Mouse (Mus musculus) liver, embryonic 14.5 days (tissue): ENCODE data around the gene Pnpo. TPM values are rescaled to one million over a fixed set of nuclear protein-coding genes. Genes with fewer than 3 reads are reported as not detected.

Source experiments
- ATAC-seq: fragments of 200-750 bp; cut with Nextera tagmentation; 2 replicates; pipeline ENCODE4 v1.8.0; 2017; ENCODE audit warnings: moderate number of reproducible peaks, mild to moderate bottlenecking, moderate library complexity; ENCODE audit not compliant: insufficient read depth
- DNase-seq, 3 experiments: peaks; one replicate each; pipeline ENCODE4 v3.0.0-alpha.2; 2012 to 2013; ENCODE audit warnings: low read depth in 3 of 3, low spot score in 3 of 3
- H3K27ac ChIP-seq: fragments of 300-500 bp; sonication (generic); 2 replicates; pipeline ENCODE4 v1.5.1; 2014; ENCODE audit warnings: moderate library complexity, mild to moderate bottlenecking, control low read depth, inconsistent platforms
- H3K27me3 ChIP-seq: fragments of 300-500 bp; sonication (generic); 2 replicates; pipeline ENCODE4 v1.6.1; 2014; ENCODE audit warnings: mild to moderate bottlenecking, low read length, moderate library complexity; ENCODE audit not compliant: control insufficient read depth, insufficient read depth
- H3K36me3 ChIP-seq: fragments of 300-500 bp; sonication (generic); replicated peaks from 2 replicates; pipeline ENCODE4 v1.6.1; 2014; ENCODE audit warnings: low read depth; ENCODE audit not compliant: control insufficient read depth, insufficient read depth
- H3K4me1 ChIP-seq, 2 experiments: fragments of 200-500 bp in 1 of 2; fragments of 300-500 bp in 1 of 2; sonication (generic) in 1 of 2; replicated peaks; 2 replicates each; pipeline ENCODE4 v1.6.1; 2012 to 2014; ENCODE audit warnings: antibody characterized with exemption in 1 of 2, inconsistent platforms in 1 of 2, low read length in 1 of 2; ENCODE audit not compliant: control insufficient read depth in 2 of 2, insufficient read depth in 2 of 2
- H3K4me2 ChIP-seq: fragments of 300-500 bp; sonication (generic); 2 replicates; pipeline ENCODE4 v1.6.1; 2014; ENCODE audit warnings: low read depth, mild to moderate bottlenecking, control low read depth, moderate library complexity
- H3K4me3 ChIP-seq, 2 experiments: fragments of 200-500 bp in 1 of 2; fragments of 300-500 bp in 1 of 2; sonication (generic) in 1 of 2; 2 replicates each; pipeline ENCODE4 v1.5.1; 2012 to 2014; ENCODE audit warnings: low read depth in 2 of 2, low read length in 2 of 2, mild to moderate bottlenecking in 2 of 2, control low read depth in 1 of 2, inconsistent platforms in 1 of 2, moderate library complexity in 1 of 2; ENCODE audit not compliant: insufficient read depth in 1 of 2
- H3K9ac ChIP-seq: fragments of 300-500 bp; sonication (generic); replicated peaks from 2 replicates; pipeline ENCODE4 v1.6.1; 2014; ENCODE audit warnings: mild to moderate bottlenecking, control low read depth, moderate library complexity
- H3K9me3 ChIP-seq: fragments of 300-500 bp; sonication (generic); 2 replicates; pipeline ENCODE4 v1.6.1; 2016; ENCODE audit warnings: low read length, mixed read lengths; ENCODE audit not compliant: control insufficient read depth
- CTCF ChIP-seq: IDR thresholded peaks from 2 replicates; pipeline ENCODE4 v1.5.1; 2016; ENCODE audit warnings: antibody characterized with exemption, low read depth, control low read depth
- EP300 ChIP-seq: IDR thresholded peaks from 2 replicates; pipeline ENCODE4 v1.6.1; 2016; ENCODE audit warnings: antibody characterized with exemption, low read depth
- WGBS: fragments of 180-500 bp; shearing (Covaris S2); extraction: QIAGEN DNeasy Blood & Tissue Kit; methylation state at CpG from one replicate; pipeline ENCODE4 v1.1.7; 2014; ENCODE audit not compliant: insufficient replicate concordance; 5-methylcytosine and 5-hydroxymethylcytosine counted together
- polyA plus RNA-seq, 2 experiments: library from polyadenylated mRNA; depleted of rRNA in 1 of 2; stranded (reverse) in 1 of 2; unstranded in 1 of 2; fragments of >200 nt; fragmentation: Nextera tagmentation in 1 of 2; extraction: Ambion mirVana in 1 of 2; gene quantifications; 2 replicates each; pipeline versions ENCODE4 v1.2.1 to v1.2.3; 2012 to 2014

Gene Pnpo
- polyA plus RNA-seq, 2 experiments, result 355 to 564 TPM

DNA sequence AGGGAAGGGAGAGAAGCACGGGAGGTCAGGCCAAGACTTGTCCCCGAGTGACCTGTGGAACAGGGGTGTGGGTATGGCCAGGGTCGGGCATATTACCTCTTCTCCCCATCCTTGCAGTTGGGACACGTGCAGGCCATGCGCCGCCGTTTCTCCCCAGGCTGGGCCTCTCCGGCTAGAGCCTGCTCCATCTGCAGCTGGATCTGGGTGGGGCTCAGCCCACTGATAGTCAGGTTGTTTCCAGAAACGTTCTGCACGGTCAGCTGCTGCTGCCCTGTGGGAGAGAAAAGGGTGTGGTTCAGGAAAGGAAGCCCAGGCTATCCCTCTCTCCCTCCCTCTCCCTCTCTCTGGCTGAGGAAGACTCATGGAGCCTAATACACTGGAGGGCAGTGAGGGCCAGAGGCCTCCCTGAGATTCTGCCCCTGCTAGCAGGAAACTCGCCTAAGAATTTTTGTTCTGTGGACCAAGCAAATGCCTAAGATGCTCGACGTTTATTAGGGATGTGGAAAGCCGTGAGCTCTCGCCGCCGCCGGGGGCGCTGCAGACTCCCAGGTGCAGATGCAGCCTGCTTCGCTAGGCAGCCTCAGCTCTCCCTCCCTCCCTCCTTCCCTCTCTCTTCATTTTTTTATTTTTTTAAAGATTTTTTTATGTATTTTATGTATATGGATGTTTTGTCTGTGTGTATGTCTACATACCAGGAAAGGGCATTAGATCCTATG, 12.4 kb upstream of the Pnpo start:
- Histone ChIP-seq H3K4me3 (0 out of 4 replicates have a peak overlapping the region, but pooled peaks of 1 of the 2 experiments have one; percentile 23), H3K4me2 (peak overlapping the region; percentile 59), H3K27me3 (no peaks in the 10 kb centered on the region), H3K36me3 (peaks cover 97% of the 10 kb centered on the region), H3K9me3 (no peaks in the 10 kb centered on the region), H3K27ac (peak overlapping the region; percentile 85), H3K9ac (peak overlapping the region; percentile 52), H3K4me1 (peaks cover 32 to 38% of the 10 kb centered on the region in 2 experiments)
- ATAC-seq (peak; percentile 89), DNase-seq (peak; percentile 71 to 80 (median 75))
- WGBS, result 39% methylated on average over 20 of the region's 20 CpGs
- peak; percentile 78 for TF ChIP-seq CTCF
- TF ChIP-seq EP300, result peak; percentile 81

DNA sequence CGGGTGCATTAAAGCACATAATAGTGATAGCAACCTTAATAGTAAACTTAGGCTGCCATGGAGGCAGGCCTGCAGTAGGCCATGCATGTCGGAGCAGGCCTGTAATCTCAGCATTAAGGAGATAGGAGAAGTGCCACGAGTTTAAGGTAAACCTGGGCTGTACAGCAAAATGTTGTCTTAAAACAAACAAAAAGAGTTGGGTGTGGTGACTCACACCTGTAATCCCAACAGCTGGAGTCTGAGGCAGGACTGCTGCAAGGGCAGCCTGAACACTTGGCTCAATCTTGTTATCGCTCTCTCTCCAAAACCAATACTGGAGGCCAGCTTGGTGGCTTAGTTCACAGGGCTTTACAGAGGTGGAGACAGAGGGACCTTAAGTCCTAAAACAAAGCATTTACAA, 11.3 kb upstream of the Pnpo start:
- ATAC-seq (no peak), DNase-seq (no peak)
- Histone ChIP-seq H3K27me3 (no peaks in the 10 kb centered on the region), H3K4me1 (peaks cover 38 to 44% of the 10 kb centered on the region in 2 experiments), H3K36me3 (peaks cover 97% of the 10 kb centered on the region), H3K4me3 (no peak overlapping the region; a peak in 1 of 4 replicates), H3K9ac (peak overlapping the region; percentile 52), H3K9me3 (no peaks in the 10 kb centered on the region; the same call in 1 of the 2 replicates), H3K4me2 (peak overlapping the region; percentile 59), H3K27ac (peak overlapping the region; percentile 85)
- TF ChIP-seq EP300, result no peak
- TF ChIP-seq CTCF, result no peak
- whole genome bisulfite sequencing, result 68% methylated on average over 4 of the region's 4 CpGs

DNA sequence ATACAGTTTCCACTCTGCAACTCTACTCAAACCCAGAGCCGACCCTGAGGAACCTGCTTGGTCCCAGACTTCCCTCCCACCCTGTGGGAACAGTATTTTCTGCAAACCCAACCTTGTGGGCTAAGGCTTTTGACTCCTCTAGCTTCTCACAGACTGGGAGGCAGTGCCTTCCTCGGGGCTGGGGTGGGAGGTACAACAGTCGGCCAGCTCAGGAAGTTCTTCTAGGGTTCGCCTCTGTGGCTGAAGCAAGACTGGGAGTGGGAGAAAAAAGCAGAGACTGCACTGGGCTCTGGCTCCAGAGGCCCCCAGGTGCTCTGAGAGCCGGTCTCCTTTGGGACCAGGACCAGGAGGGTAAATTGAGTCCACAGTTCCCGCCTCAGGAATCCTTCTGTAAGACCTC, 9.1 kb upstream of the Pnpo start:
- H3K36me3 ChIP-seq, result peaks cover 97% of the 10 kb centered on the region
- no peaks in the 10 kb centered on the region for H3K27me3 ChIP-seq
- ATAC-seq, result no peak
- no peaks in the 10 kb centered on the region; the same call in 1 of the 2 replicates for H3K9me3 ChIP-seq
- H3K4me1 ChIP-seq, result peaks cover 58 to 63% of the 10 kb centered on the region in 2 experiments
- H3K9ac ChIP-seq, result no peak overlapping the region
- H3K4me3 ChIP-seq, result no peak overlapping the region
- no peak for DNase-seq
- H3K4me2 ChIP-seq, result no peak overlapping the region
- peak overlapping the region; percentile 0; the same call in 1 of the 2 replicates for H3K27ac ChIP-seq
- 65% methylated on average over 6 of the region's 6 CpGs for WGBS
- no peak for TF ChIP-seq CTCF
- TF ChIP-seq EP300, result no peak

- WGBS, result 78% methylated on average over 10 of the region's 10 CpGs
- H3K4me2 ChIP-seq, result no peak overlapping the region
- H3K27me3 ChIP-seq, result no peaks in the 10 kb centered on the region
- H3K9me3 ChIP-seq, result no peaks in the 10 kb centered on the region; the same call in 1 of the 2 replicates
- TF ChIP-seq CTCF (no peak), EP300 (no peak)
- peaks cover 58 to 63% of the 10 kb centered on the region in 2 experiments for H3K4me1 ChIP-seq
- H3K36me3 ChIP-seq, result peaks cover 92% of the 10 kb centered on the region
- ATAC-seq, result no peak
- H3K9ac ChIP-seq, result no peak overlapping the region
- no peak for DNase-seq
- H3K27ac ChIP-seq, result no peak overlapping the region; the same call in 1 of the 2 replicates
- H3K4me3 ChIP-seq, result no peak overlapping the region
Measured at GRCm38 (mm10) chr11:96952426-96952825, 8.6 kb upstream of the Pnpo start.

- Histone ChIP-seq H3K4me1 (peaks cover 54 to 59% of the 10 kb centered on the region in 2 experiments), H3K36me3 (peaks cover 79% of the 10 kb centered on the region), H3K27me3 (no peaks in the 10 kb centered on the region), H3K9me3 (no peaks in the 10 kb centered on the region; the same call in 1 of the 2 replicates), H3K4me2 (no peak overlapping the region), H3K4me3 (no peak overlapping the region), H3K9ac (no peak overlapping the region), H3K27ac (peak overlapping the region; percentile 100)
- ATAC-seq (no peak), DNase-seq (no peak)
- 94% methylated on average over 3 of the region's 3 CpGs for WGBS
- TF ChIP-seq EP300 (no peak), CTCF (peak; percentile 76)
Measured at GRCm38 (mm10) chr11:96950767-96951166, 7.0 kb upstream of the Pnpo start.
